Mouse (Mus musculus) ovary, adult 18-20 months (tissue): Measurements from ENCODE around the gene Gm44805.
"Not testable (repeated sequence)": the region's sequence is repeated elsewhere in the genome, so short reads cannot be mapped to it uniquely, and the experiment has no call there.

Experiments
- DNase-seq: peaks from one replicate; pipeline ENCODE4 v3.0.0; 2022; ENCODE audit warnings: low spot score, mixed read lengths

The Gm44805 gene

DNA sequence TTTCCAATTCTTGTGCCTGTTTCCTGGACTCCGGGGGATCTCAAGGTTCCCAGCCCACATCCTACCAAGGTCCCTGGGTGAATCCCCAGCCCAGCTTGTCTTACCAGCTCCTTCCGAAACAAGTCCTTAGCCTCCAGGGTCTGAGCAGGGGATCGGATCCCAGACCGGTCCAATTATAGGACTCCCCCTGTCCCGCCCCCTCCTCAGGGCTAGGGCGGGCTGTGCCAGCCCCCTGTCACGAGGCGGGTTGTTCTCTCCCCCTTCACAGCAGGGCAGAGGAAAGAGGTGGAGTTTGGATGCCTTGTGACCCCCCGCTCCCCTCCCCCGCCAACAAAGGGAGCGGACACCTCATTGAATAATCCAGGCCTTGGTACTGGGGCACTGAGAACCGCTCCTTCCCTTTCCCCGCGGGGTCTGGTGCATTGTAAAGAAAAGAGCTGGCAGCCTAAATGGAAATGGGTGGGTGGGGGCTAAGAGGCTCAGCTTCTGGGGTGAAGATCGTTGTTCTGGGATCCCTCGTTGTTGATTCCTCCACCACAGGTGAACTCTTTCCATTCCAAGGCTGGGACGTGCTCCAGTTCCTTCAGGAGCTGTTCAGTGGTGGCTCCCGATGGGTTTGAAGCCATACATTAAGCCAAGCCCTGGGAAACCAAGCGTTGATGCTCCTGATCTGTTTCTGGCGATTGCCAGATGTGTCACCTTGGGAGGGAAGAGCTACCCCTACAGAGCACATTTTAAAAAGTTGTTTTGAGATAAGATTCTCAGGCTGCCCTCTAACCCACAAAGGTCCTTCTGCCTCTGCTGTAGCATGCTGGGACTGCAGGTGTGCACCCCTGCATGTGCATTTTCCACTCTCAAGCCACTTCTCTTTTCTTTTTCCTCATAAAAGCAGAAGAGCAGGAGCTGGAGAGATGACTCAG is 17.9 kb upstream of the Gm44805 start, which contains the start of gene Apoe:
Apoe (minus strand) TSS at position 282 of the 920 bp plus-strand sequence.
- peak; percentile 58 for DNase-seq

GRCm38 (mm10) chr7:19697949-19698906 is 17.0 kb upstream of the Gm44805 start:
- no peak for DNase-seq

- DNase-seq: no peak
These were observed 15.2 kb upstream of the Gm44805 start for GRCm38 (mm10) chr7:19696336-19696873.

DNA sequence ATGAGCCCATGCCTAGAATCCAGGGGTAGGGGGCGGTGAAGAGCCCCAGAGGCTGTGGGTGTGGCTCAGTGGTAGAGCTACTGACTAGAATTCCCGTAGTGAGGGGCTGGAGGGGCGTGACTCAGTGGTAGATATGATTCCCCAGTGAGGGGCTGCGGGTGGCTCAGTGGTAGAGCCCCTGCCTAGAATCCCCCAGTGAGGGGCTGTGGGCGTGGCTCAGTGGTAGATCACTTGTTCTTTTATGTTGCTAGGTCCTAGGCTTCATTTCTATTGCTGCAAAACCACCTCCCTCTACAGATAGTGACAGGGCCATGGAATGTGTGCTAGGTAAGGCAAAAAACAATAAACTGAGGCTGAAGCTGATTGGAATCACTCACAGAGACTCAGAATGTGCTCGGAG is 14.7 kb upstream of the Gm44805 start:
- DNase-seq: no peak

DNA sequence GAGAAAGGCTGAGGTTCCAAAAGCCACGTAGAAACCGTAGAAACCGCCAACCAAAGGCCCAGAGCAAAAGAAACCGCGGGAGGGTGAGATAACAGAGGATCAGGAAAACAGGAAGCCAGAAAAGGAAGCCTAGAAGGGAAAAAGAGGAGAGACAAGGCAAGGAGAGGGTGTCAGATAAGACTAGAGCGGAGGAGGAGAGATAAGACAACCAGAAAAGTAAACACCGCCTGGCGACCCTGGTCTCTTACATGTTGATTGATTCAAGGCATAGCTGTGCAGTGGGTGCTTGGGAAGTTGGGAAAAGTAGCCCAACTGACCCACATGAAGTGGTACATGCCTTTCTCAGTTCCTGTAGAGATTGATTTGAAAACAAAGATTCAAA is 14.0 kb upstream of the Gm44805 start:
- no peak for DNase-seq

DNA sequence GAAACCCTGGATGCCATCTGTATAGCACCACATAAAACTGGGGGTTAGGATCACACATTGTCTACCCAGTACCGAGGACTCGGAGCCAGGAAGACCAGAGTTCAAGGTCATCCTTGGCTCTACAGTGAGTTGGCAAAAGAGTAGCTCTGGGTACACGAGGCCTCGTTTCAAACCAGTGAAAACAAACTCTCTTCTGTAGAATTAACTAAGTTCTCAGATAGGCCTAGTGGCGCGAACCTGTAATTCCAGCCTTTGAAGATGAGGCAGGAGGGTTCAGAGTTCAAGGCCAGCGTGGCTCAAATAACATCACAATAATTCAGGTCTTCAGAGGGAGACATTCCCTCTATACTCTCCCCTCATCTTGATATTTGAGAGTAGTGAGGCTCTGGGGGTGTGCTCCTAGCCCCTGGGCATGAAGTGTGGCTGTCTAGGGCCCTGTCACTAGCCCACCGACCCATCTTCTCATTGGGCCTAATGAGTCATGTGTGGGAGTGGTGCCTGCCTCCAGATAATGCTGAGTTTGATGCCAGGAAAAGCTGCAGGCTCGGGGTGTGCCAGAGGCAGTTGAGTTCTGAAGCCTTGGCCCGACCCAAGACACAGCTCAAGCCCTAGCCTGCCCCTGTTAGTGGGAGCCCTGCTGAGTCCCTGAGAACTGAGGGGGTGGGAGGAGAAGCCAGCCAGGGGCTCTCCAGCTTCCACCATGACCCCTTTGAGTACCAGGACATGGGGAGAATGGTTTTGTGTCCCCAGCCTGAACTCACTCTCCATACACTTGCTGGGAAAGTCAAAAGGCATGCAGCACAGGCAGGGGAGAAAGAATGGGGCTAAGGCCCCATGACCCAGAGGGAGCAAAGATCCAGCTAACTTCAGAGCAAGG is 13.4 kb upstream of the Gm44805 start:
- DNase-seq: no peak

DNA sequence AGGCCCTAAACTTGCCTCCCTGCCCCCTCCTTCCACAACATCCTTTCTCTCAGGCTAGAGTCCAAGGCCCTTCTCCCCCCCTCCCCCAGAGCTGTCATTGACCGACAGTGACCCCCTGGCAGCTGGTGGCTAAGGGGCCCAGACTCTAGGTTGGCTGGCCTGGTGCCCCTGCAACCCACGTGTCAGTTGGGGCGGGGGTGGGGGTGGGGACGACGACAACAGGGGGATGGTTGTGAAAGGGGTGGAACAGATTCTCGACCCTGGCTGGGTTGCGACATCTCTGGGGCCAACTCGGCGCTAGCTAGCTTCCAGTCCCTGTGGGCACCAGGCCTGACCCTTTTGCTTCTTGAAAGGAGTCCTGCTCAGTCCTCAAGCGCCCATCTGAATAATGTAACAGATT is 12.2 kb upstream of the Gm44805 start:
- DNase-seq: no peak

- no peak for DNase-seq
These were observed 10.9 kb upstream of the Gm44805 start, which contains the start of gene Apoc1 for GRCm38 (mm10) chr7:19691873-19692865. Gene Apoc1 (minus strand): TSS chr7:19692660.

DNA sequence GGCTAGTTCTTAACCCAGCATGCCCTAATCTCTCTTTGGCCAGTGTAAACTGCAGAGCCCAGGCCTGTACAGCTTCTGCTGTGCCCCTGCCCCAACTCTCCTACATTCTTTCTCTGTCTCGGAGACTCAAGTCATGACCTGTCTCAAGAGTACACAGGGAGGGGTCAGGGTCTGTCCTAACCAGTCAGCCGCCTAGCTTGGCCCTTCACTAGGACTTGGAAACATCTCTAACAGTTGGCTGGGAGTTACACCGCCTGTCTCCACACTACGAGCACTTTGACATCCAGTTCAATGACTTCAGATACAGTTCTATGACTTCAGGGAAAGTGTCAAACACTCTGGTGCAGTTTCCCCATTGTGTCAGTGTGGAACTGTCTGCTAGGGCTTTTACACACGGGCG is 10.2 kb upstream of the Gm44805 start:
- DNase-seq: no peak

GRCm38 (mm10) chr7:19690845-19691244 is 9.6 kb upstream of the Gm44805 start:
- DNase-seq: no peak

- no peak for DNase-seq
These were observed 7.4 kb upstream of the Gm44805 start for GRCm38 (mm10) chr7:19688611-19689010.

- no peak for DNase-seq
These were observed 6.9 kb upstream of the Gm44805 start for GRCm38 (mm10) chr7:19688101-19688500.

GRCm38 (mm10) chr7:19686927-19687583 is 5.8 kb upstream of the Gm44805 start:
- not testable (repeated sequence) for DNase-seq

GRCm38 (mm10) chr7:19686521-19686920 is 5.3 kb upstream of the Gm44805 start:
- no peak for DNase-seq

- no peak for DNase-seq
These were observed 4.2 kb upstream of the Gm44805 start for GRCm38 (mm10) chr7:19685374-19685773.

DNA sequence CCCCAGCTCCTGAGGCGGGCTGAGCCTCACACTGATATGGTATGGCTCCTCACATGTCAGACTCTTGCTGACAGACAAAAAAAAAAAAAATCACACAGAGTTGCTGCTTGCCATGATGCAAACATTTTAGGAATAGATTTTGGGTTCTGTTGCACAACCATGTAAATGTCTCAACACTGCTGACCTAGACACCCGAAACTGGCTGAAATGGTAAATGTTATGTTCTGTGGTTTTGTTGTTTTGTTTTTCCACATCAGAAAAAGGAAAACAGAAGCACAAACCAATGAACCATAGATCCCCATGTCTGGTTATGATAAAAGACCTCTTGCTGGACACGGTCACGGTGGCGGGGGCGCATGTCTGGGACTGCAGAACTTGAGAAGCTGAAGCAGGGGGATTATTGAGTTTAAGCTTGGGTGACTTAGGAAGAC is 2.6 kb upstream of the Gm44805 start:
- no peak for DNase-seq

- no peak for DNase-seq
These were observed 1.8 kb upstream of the Gm44805 start for GRCm38 (mm10) chr7:19682979-19683378.

DNA sequence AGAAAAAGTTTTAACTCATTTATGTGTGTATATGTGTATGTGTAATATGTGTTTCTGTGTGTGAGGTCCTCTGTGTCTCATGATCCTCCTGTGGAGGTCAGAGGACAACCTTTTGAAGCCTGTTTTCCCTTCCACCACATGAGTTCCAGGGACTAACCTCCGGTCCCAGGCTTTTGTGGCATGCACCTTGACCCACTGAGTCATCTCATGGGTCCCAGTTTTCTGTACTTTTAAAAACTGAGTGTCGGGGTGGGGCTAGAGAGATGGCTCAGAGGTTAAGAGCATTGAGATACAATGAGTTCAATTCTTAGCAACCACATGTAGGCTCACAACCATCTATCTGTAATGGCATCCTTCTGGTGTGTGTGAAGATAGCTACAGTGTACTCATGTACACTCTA is 521 bp downstream of the Gm44805 start:
- DNase-seq: no peak

DNA sequence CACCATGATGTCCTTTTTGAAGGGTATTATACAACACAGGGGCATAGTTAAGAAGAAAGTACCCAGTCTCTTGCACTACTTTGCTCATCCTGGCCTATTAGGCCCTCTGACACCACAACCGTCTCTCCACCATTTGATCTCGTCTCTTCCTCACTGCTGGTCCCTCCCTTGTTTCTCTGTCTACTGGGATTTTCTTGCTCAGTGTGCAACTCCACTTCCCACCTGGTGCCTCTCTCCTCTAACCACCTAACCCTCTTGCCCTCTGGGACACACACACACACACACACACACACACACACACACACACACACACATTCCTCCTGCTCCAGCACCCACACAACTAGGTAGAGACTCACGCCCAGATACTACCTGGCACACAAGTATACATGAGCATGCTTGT is 2.3 kb downstream of the Gm44805 start:
- DNase-seq: no peak
